Mouse (Mus musculus): ENCODE results near the gene Defa26.
"Not testable (repeated sequence)": the region's sequence is repeated elsewhere in the genome, so short reads cannot be mapped to it uniquely, and the experiment has no call there.

Defa26 gene

DNA sequence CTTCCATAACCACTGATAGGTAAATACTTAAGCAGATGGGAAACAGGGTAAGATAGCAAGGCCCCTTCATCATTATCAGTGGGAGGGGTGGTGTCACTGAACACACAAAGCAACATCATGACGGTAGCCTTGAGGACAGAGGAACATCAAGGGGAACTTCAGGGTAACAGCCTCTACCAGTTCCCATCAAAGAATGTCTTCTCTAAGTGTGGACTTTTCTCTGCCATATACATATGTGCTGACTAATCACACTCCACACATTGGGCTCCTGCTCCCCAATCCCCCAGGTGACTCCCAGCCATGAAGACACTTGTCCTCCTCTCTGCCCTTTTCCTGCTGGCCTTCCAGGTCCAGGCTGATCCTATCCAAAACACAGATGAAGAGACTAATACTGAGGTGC lies at the start of gene Defa26:
Gene Defa26, plus strand, starts transcription at position 301 of the 400 bp plus-strand sequence.
- DNase-seq (ENCODE audit: low spot score), result not testable (repeated sequence)

DNA sequence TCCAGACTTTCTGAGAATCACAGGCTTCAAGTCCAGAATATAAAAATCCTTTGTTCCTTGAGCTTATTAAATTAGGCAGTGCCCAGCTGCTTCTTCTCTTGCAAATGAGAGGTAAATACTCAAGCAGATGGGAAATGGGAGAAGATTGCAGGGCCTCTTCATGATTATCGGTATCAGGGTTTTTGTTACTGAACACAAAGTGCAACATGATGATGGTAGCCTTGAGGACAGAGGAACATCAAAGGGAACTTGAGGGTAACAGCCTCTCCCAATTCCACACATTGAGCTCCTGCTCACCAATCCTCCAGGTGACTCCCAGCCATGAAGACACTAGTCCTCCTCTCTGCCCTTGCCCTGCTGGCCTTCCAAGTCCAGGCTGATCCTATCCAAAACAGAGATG lies 35.3 kb upstream of the Defa26 start, which contains the start of gene Defa28:
Gene Defa28, plus strand, starts transcription at position 301 of the 400 bp plus-strand sequence.
- not testable (repeated sequence) for DNase-seq (ENCODE audit: low spot score)

DNA sequence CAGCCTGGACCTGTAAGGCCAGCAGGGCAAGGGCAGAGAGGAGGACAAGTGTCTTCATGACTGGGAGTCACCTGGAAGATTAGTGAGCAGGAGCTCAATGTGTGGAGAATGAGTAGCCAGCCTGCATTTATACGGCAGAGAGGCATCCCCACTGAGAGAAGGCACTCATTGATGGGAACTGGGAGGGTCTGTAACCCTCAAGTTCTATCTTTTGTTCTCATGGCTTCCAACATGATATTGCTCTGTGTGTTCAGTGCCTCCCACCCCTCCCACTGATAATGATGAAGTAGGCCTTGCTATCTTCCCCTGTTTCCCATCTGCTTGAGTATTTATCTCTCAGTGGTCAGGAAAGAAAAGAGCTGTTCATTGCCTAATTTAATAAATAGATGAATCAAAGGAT lies 23.6 kb upstream of the Defa26 start, which contains the start of gene Gm7861:
Gene Gm7861, minus strand, starts transcription at position 101 of the 400 bp plus-strand sequence.
- not testable (repeated sequence) for DNase-seq (ENCODE audit: low spot score)

DNA sequence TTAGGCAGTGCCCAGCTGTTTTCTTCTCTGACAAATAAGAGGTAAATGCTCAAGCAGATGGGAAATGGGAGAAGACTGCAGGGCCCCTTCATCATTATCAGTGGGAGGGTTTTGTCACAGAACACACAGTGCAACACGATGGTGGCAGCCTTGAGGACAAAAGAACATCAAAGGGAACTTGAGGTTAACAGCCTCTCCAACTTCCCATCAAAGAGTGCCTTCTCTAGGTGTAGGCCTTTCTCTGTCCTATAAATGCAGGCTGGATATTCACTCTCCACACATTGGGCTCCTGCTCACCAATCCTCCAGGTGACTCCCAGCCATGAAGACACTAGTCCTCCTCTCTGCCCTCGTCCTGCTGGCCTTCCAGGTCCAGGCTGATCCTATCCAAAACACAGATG lies 37.5 kb downstream of the Defa26 start, which contains the start of gene Defa17:
Gene Defa17, plus strand, starts transcription at position 301 of the 400 bp plus-strand sequence.
- not testable (repeated sequence) for DNase-seq (ENCODE audit: low spot score)

DNA sequence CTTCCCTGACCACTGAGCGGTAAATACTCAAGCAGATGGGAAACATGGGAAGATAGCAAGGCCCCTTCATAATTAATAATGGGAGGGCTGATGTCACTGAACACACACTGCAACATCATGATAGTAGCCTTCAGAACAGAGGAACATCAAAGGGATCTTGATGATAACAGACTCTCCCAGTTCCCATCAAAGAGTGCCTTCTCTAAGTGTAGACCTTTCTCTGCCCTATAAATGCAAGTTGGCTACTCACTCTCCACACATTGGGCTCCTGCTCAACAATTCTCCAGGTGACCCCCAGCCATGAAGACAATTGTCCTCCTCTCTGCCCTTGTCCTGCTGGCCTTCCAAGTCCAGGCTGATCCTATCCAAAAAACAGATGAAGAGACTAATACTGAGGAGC lies 47.5 kb downstream of the Defa26 start, which contains the start of gene Defa34:
Gene Defa34, plus strand, starts transcription at position 301 of the 400 bp plus-strand sequence.
- not testable (repeated sequence) for DNase-seq (ENCODE audit: low spot score)
